Mouse (Mus musculus) heart, postnatal 0 days (tissue): ENCODE measurements around the gene Neurod4.

ENCODE experiments used
- CTCF ChIP-seq: IDR thresholded peaks from 2 replicates; pipeline ENCODE4 v1.5.1; 2016; ENCODE audit warnings: antibody characterized with exemption, control low read depth, low read depth
- EP300 ChIP-seq: IDR thresholded peaks from 2 replicates; pipeline ENCODE4 v1.6.1; 2016; ENCODE audit warnings: antibody characterized with exemption, low read depth

GRCm38 (mm10) chr10:130234576-130234975 lies 45.5 kb downstream of the Neurod4 start:
- no peak for TF ChIP-seq CTCF
- TF ChIP-seq EP300, result no peak
